Mouse (Mus musculus) G1E (cell line): Measurements from ENCODE around the gene CK137956.

Experiments
- CTCF ChIP-seq: IDR thresholded peaks from 2 replicates; pipeline ENCODE4 v1.5.1; 2012; ENCODE audit warnings: low read depth, low read length, inconsistent platforms, mixed read lengths
- GATA1 ChIP-seq: IDR thresholded peaks from 2 replicates; pipeline ENCODE4 v1.6.1; 2012; ENCODE audit warnings: borderline replicate concordance, low read length, inconsistent platforms, mixed read lengths
- TAL1 ChIP-seq: conservative IDR thresholded peaks from 2 replicates; pipeline ENCODE4 v1.6.1; 2012; ENCODE audit warnings: low read depth, low read length, inconsistent platforms, mixed read lengths

GRCm38 (mm10) chr4:127900893-127901456 is 69.8 kb downstream of the CK137956 start:
- no peak for TF ChIP-seq CTCF
- TF ChIP-seq TAL1, result no peak
- no peak for TF ChIP-seq GATA1
